ENCODE assay signal across 9 mouse cellular contexts in the genomic region with DNA sequence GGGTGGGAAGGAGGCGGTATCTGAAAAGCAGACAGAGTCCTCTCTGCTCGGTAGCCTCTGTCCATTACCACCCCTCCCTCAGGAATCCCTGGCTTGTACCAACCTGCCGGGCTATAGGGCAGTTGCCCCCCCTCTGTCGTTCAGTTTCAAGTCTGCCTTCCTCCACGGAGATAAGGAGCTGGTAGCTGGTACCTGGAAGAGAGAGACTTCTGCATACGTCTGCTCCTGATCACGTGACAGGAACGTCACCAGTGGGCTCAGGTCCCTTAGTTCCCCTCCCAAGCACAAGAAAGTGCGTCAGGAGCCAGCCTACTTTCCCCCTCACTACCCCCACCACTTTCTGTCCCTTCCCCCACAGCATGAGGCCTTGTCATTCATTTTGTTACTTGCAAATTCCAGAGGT. TPM values are rescaled to one million over a fixed set of nuclear protein-coding genes. Genes with fewer than 3 reads are reported as not detected.
DNase-seq lines count a peak whose midpoint lies in the region; ATAC-seq lines count a peak whose summit lies in the region.
"Had no signal": no experiment of that assay in that cellular context is flagged by ENCODE, and none has a peak within 500 bp of the region (broad histone marks: within the 10 kb centered on the region; RNA-seq: fewer than 3 reads in every experiment).

A gene (minus strand): TSS at position 213 of the 403 bp plus-strand sequence.

- no peaks in the 10 kb centered on the region; the same call in 1 of the 2 replicates for H3K27me3 ChIP-seq in heart, embryonic 11.5 days (ENCODE audit: control insufficient read depth, insufficient read depth, low read length)
- no peaks in the 10 kb centered on the region for H3K27me3 ChIP-seq in lung, embryonic 16.5 days (ENCODE audit: control insufficient read depth, insufficient read depth, low read depth, low read length)

- no peak for DNase-seq in heart, adult 9 months (ENCODE audit: low spot score in 2 of 2)
- peak; percentile 26 for DNase-seq in embryo, embryonic 11.5 days (ENCODE audit: low read depth, low spot score)
- DNase-seq in gastrocnemius, postnatal 36 days, result peak in 1 of 2 experiments; percentile 16
- DNase-seq in layer of hippocampus, adult 9-11 months, result peak; percentile 71
- peak; percentile 68 for DNase-seq in right cerebral cortex, postnatal 25 days
- no peak for DNase-seq in spleen, adult 18-20 months

- peak within 1 kb of the TSS; percentile 43 for H3K4me3 ChIP-seq in heart, embryonic 11.5 days (ENCODE audit: low read depth, low read length)
- H3K4me3 ChIP-seq in lung, embryonic 16.5 days (ENCODE audit: low read length), result peak within 1 kb of the TSS; percentile 35

- H3K36me3 ChIP-seq in heart, embryonic 11.5 days (ENCODE audit: control insufficient read depth, insufficient read depth, low read length), result no peaks in the 10 kb centered on the region
- no peaks in the 10 kb centered on the region for H3K36me3 ChIP-seq in lung, embryonic 16.5 days (ENCODE audit: control insufficient read depth, insufficient read depth, low read length)

- H3K4me1 ChIP-seq in heart, embryonic 11.5 days (ENCODE audit: control insufficient read depth, insufficient read depth, low read length), result no peaks in the 10 kb centered on the region
- no peaks in the 10 kb centered on the region for H3K4me1 ChIP-seq in lung, embryonic 16.5 days (replicated peaks; ENCODE audit: control insufficient read depth, insufficient read depth, low read length)

- WGBS in heart, embryonic 11.5 days (ENCODE audit: insufficient replicate concordance), result 17% methylated on average over 9 of the region's 9 CpGs
- WGBS in lung, embryonic 16.5 days, result 18% methylated on average over 9 of the region's 9 CpGs

- intact Hi-C loops in gastrocnemius, postnatal 36 days (cut with DNase I), result no loop called here

- no peaks in the 10 kb centered on the region for H3K9me3 ChIP-seq in heart, embryonic 11.5 days (replicated peaks; ENCODE audit: control insufficient read depth, low read length)
- no peaks in the 10 kb centered on the region for H3K9me3 ChIP-seq in lung, embryonic 16.5 days (ENCODE audit: control insufficient read depth, low read length)

- peak; percentile 61; the same call in 1 of the 2 replicates for ATAC-seq in heart, embryonic 11.5 days (replicated peaks; ENCODE audit: insufficient number of reproducible peaks, low FRiP score, low TSS enrichment)
- peak; percentile 83 for ATAC-seq in lung, embryonic 16.5 days (ENCODE audit: low read depth)

- H3K4me2 ChIP-seq in heart, embryonic 11.5 days, result peak within 1 kb of the TSS; percentile 62
- H3K4me2 ChIP-seq in lung, embryonic 16.5 days (ENCODE audit: low read depth, low read length), result peak within 1 kb of the TSS; percentile 47

- H3K27ac ChIP-seq in heart, embryonic 11.5 days (ENCODE audit: low read depth, low read length), result peak within 1 kb of the TSS; percentile 57; the same call in 1 of the 2 replicates
- H3K27ac ChIP-seq in lung, embryonic 16.5 days (ENCODE audit: low read length), result no peak within 1 kb of the TSS

- H3K9ac ChIP-seq in heart, embryonic 11.5 days (ENCODE audit: low read depth, low read length), result peak within 1 kb of the TSS; percentile 60
- H3K9ac ChIP-seq in lung, embryonic 16.5 days (ENCODE audit: low read length), result no peak within 1 kb of the TSS

RNA-seq across cellular contexts. Expression of the gene that starts here (rescaled TPM):
- 4.0 and 5.9 TPM in 2 replicates for polyA plus RNA-seq in heart, embryonic 11.5 days (2014; fragmentation: Nextera tagmentation; extraction: Ambion mirVana)
- 10 to 100 TPM; 30.0 to 50.9 TPM for total RNA-seq in gastrocnemius, postnatal 36 days (2021)
- 3.6 and 4.7 TPM in 2 replicates for polyA plus RNA-seq in lung, embryonic 16.5 days (2015; fragmentation: Nextera tagmentation; extraction: Ambion mirVana)
- polyA plus RNA-seq: liver, adult 2 months had no signal

Comparison
In these comparisons a context has a peak if more than half of its experiments do, and no peak if none do; other contexts are left out.
1. DNase-seq: peak in embryo, embryonic 11.5 days (single experiment), layer of hippocampus, adult 9-11 months (single experiment) and right cerebral cortex, postnatal 25 days (single experiment); none in heart, adult 9 months (0 of 2) and spleen, adult 18-20 months (0 of 2).